Mouse (Mus musculus): ENCODE measurements around the gene Tnfsf8.

DNA sequence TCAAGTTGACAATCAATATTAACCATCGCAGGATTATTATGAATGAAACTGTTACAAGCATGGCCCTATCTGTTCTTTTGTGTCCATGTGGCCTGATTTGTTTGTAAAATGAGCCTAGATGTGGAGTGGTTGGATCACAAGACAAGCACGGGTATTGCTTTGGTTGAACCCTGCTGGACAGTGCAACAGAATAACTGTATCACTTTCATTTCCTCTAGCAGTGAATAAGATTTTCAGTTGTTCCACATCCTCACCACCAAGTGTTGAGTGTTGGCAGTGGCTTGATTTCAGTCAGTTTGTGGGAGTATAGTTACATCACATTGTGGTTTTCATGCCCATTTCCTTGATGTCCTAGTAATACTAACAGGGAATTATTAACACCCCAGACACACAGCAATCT is 45.5 kb downstream of the Tnfsf8 start:
- TF ChIP-seq CTCF (IDR thresholded peaks at IDR 0.05; ENCODE audit: low read depth, low read length) (no peak), POLR2A (IDR thresholded peaks at IDR 0.05; ENCODE audit: borderline replicate concordance, low read depth, low read length) (no peak)

Measured in bone marrow macrophage, adult 2 months (primary cell).